Comparison of ENCODE assay signal across 8 mouse cellular contexts in genomic region chr5:142821974-142822285, GRCm38 (mm10). TPM values are rescaled to one million over a fixed set of nuclear protein-coding genes. Genes with fewer than 3 reads are reported as not detected.
DNase-seq lines count a peak whose midpoint lies in the region; ATAC-seq and TF ChIP-seq lines count a peak whose summit lies in the region.

No protein-coding gene starts in this region.

- no peak for ATAC-seq in heart, embryonic 16.5 days (replicated peaks; ENCODE audit: extremely low read depth, insufficient read depth, low FRiP score)
- ATAC-seq in forebrain, postnatal 0 days = no peak
- ATAC-seq in liver, postnatal 0 days = no peak
- no peak for ATAC-seq in monocyte, adult 5-6 weeks (replicated peaks; ENCODE audit: insufficient number of reproducible peaks, low FRiP score, low TSS enrichment, poor library complexity, severe bottlenecking)

- H3K27me3 ChIP-seq in heart, embryonic 16.5 days (ENCODE audit: control insufficient read depth, insufficient read depth, low read length) = no peaks in the 10 kb centered on the region
- no peaks in the 10 kb centered on the region for H3K27me3 ChIP-seq in forebrain, postnatal 0 days (ENCODE audit: insufficient read depth, low read length)
- H3K27me3 ChIP-seq in liver, postnatal 0 days (ENCODE audit: insufficient read depth, low read length) = peaks cover 52% of the 10 kb centered on the region

- H3K4me3 ChIP-seq in heart, embryonic 16.5 days (ENCODE audit: low read length) = peak overlapping the region; percentile 79
- H3K4me3 ChIP-seq in ES-E14 (ENCODE audit: insufficient read depth in 1 of 2, low read depth in 1 of 2, low read length in 2 of 2, poor library complexity in 1 of 2, severe bottlenecking in 1 of 2) = peak overlapping the region; percentile 66 to 82
- peak overlapping the region; percentile 83 for H3K4me3 ChIP-seq in forebrain, postnatal 0 days (ENCODE audit: low read depth, low read length)
- H3K4me3 ChIP-seq in liver, postnatal 0 days (ENCODE audit: low read depth, low read length) = peak overlapping the region; percentile 78

- H3K9ac ChIP-seq in heart, embryonic 16.5 days (ENCODE audit: low read length) = peak overlapping the region; percentile 100
- H3K9ac ChIP-seq in ES-E14 (ENCODE audit: insufficient read depth, low read depth, low read length, poor library complexity, severe bottlenecking) = peak overlapping the region; percentile 80
- peak overlapping the region; percentile 98 for H3K9ac ChIP-seq in forebrain, postnatal 0 days
- H3K9ac ChIP-seq in liver, postnatal 0 days (replicated peaks) = peak overlapping the region; percentile 93

- H3K4me2 ChIP-seq in heart, embryonic 16.5 days (ENCODE audit: low read depth, low read length) = peak overlapping the region; percentile 78
- peak overlapping the region; percentile 88 for H3K4me2 ChIP-seq in forebrain, postnatal 0 days (ENCODE audit: low read depth)
- H3K4me2 ChIP-seq in liver, postnatal 0 days (ENCODE audit: low read depth, low read length) = peak overlapping the region; percentile 76

- in situ Hi-C loops in ES-E14 (cut with MboI; ENCODE audit: low sequenced_read_pairs in 2 of 2, unreplicated experiment in 2 of 2) = no loop called here

- TF ChIP-seq EP300 in liver, postnatal 0 days (IDR thresholded peaks at IDR 0.05; ENCODE audit: low read depth) = no peak

- no peak for TF ChIP-seq CTCF in forebrain, postnatal 0 days (IDR thresholded peaks at IDR 0.05; ENCODE audit: low read depth)
- TF ChIP-seq CTCF in liver, postnatal 0 days (IDR thresholded peaks at IDR 0.05; ENCODE audit: low read depth) = no peak

- H3K27ac ChIP-seq in heart, embryonic 16.5 days (ENCODE audit: low read length) = peak overlapping the region; percentile 100
- H3K27ac ChIP-seq in ES-E14 (ENCODE audit: insufficient read depth, low read depth, low read length, poor library complexity, severe bottlenecking) = peak overlapping the region; percentile 68
- H3K27ac ChIP-seq in forebrain, postnatal 0 days (ENCODE audit: low read depth, low read length) = peak overlapping the region; percentile 100
- H3K27ac ChIP-seq in liver, postnatal 0 days (ENCODE audit: low read depth) = peak overlapping the region; percentile 99

- H3K9me3 ChIP-seq in heart, embryonic 16.5 days (replicated peaks; ENCODE audit: control insufficient read depth, low read length) = no peaks in the 10 kb centered on the region
- H3K9me3 ChIP-seq in ES-E14 (ENCODE audit: control insufficient read depth, insufficient read depth, low read depth, low read length) = no peaks in the 10 kb centered on the region
- no peaks in the 10 kb centered on the region for H3K9me3 ChIP-seq in forebrain, postnatal 0 days (ENCODE audit: low read length)
- H3K9me3 ChIP-seq in liver, postnatal 0 days (ENCODE audit: low read length) = no peaks in the 10 kb centered on the region

- WGBS in heart, embryonic 16.5 days = 0% methylated on average over 9 of the region's 9 CpGs
- 0% methylated on average over 9 of the region's 9 CpGs for WGBS in forebrain, postnatal 0 days
- WGBS in liver, postnatal 0 days (ENCODE audit: insufficient replicate concordance) = 2% methylated on average over 9 of the region's 9 CpGs

- no peaks in the 10 kb centered on the region for H3K36me3 ChIP-seq in heart, embryonic 16.5 days (ENCODE audit: control insufficient read depth, insufficient read depth)
- H3K36me3 ChIP-seq in ES-E14 (ENCODE audit: control insufficient read depth, insufficient read depth, low read length, poor library complexity, severe bottlenecking) = no peaks in the 10 kb centered on the region
- H3K36me3 ChIP-seq in forebrain, postnatal 0 days (ENCODE audit: insufficient read depth) = no peaks in the 10 kb centered on the region
- H3K36me3 ChIP-seq in liver, postnatal 0 days (replicated peaks; ENCODE audit: insufficient read depth, low read length) = no peaks in the 10 kb centered on the region

- no peak for DNase-seq in heart, adult 9 months (ENCODE audit: low spot score in 2 of 2)
- DNase-seq in ES-E14 (ENCODE audit: low read depth, low spot score) = no peak
- peak; percentile 72 for DNase-seq in forebrain, postnatal 0 days
- no peak for DNase-seq in liver, postnatal 0 days
- DNase-seq in cerebellum, postnatal 25 days = no peak
- DNase-seq in cerebellum, adult 9-10 months = no peak

- peaks cover 18% of the 10 kb centered on the region for H3K4me1 ChIP-seq in heart, embryonic 16.5 days (ENCODE audit: control insufficient read depth, insufficient read depth, low read length)
- peaks cover 9 to 19% of the 10 kb centered on the region in 2 experiments; a peak in 3 of 4 replicates for H3K4me1 ChIP-seq in ES-E14 (ENCODE audit: control insufficient read depth in 2 of 2, insufficient read depth in 2 of 2, low read length in 2 of 2, poor library complexity in 1 of 2)
- peaks cover 18% of the 10 kb centered on the region for H3K4me1 ChIP-seq in forebrain, postnatal 0 days (ENCODE audit: insufficient read depth)
- peaks cover 13% of the 10 kb centered on the region for H3K4me1 ChIP-seq in liver, postnatal 0 days (ENCODE audit: insufficient read depth)

TF ChIP-seq in ES-E14, 5 proteins besides CTCF, POLR2A, EP300 and RAD21:
- no peak for TF ChIP-seq ZNF384 (IDR thresholded peaks at IDR 0.05; ENCODE audit: low read depth, low read length)
- TF ChIP-seq ZC3H11A (IDR thresholded peaks at IDR 0.05; ENCODE audit: borderline replicate concordance, low read depth, low read length) = no peak
- no peak for TF ChIP-seq MAFK (IDR thresholded peaks at IDR 0.05; ENCODE audit: insufficient read depth, low read depth, low read length)
- no peak for TF ChIP-seq HCFC1 (IDR thresholded peaks at IDR 0.05; ENCODE audit: borderline replicate concordance, insufficient read depth, low read length)
- TF ChIP-seq CHD2 (IDR thresholded peaks at IDR 0.05; ENCODE audit: low read depth, low read length) = no peak

RNA-seq across cellular contexts. Expression of gene Tnrc18, which starts 4.5 kb away (rescaled TPM):
- polyA plus RNA-seq in heart, embryonic 16.5 days (2015; fragmentation: Nextera tagmentation; extraction: Ambion mirVana) = 17.6 and 18.6 TPM in 2 replicates
- total RNA-seq in ES-E14 (2012; rRNA removed) = 12.9 and 20.7 TPM in 2 replicates
- 99.7 and 116 TPM in 2 replicates for total RNA-seq in forebrain, postnatal 0 days (2014; rRNA removed)
- polyA plus RNA-seq in forebrain, postnatal 0 days (2015; fragmentation: Nextera tagmentation; extraction: Ambion mirVana) = 14.9 and 23.4 TPM in 2 replicates
- polyA plus RNA-seq in liver, postnatal 0 days (2015; fragmentation: Nextera tagmentation; extraction: Ambion mirVana) = 2.9 and 4.0 TPM in 2 replicates
- total RNA-seq in monocyte, adult 5-6 weeks (2017) = 10.9 to 48.5 TPM (median 22.5 TPM) in 3 replicates
